Mouse (Mus musculus) cerebellum, adult 2 months (tissue): ENCODE data around the gene Ap1g1.

ENCODE experiments used
- CTCF ChIP-seq: fragments of 200-500 bp; IDR thresholded peaks from 2 replicates; pipeline ENCODE4 v1.5.1; 2011; ENCODE audit warnings: low read depth, mild to moderate bottlenecking, control low read depth, low read length, moderate library complexity, borderline replicate concordance; ENCODE audit not compliant: insufficient read depth
- POLR2A ChIP-seq: fragments of 200-500 bp; IDR thresholded peaks from 2 replicates; pipeline ENCODE4 v1.6.1; 2011; ENCODE audit warnings: low read length, control low read depth, borderline replicate concordance; ENCODE audit not compliant: insufficient read depth

DNA sequence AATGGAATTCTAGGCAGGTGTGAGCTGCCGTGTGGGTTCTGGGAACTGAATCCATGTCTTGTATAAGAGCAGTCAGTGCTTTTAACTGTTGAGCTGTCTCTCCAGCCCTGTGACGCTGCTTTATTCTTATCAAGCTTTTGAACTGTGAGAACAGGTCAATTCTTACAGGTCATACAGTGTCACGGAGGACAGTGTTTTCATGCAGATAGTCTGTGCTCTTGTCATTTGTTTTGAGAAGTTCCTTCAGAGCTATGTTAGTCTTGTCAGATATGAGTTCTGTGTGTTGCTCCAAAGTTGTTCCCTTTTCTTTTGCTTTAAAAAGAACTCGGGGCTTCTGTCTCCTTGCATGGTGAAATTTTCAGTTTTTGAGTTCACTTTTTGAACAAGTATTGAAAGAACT lies 2.2 kb downstream of the Ap1g1 start:
- no peak for TF ChIP-seq CTCF
- TF ChIP-seq POLR2A, result no peak
